Mouse (Mus musculus) adrenal gland, postnatal 14 days (tissue): Measurements from ENCODE around the gene Golt1a. TPM values are rescaled to one million over a fixed set of nuclear protein-coding genes. Genes with fewer than 3 reads are reported as not detected.

Experiments used
- DNase-seq: peaks from one replicate; pipeline ENCODE4 v3.0.0; 2021; ENCODE audit warnings: mixed read lengths
- long read RNA-seq, 2 experiments: library from polyadenylated mRNA; stranded (forward); transcript quantifications; one replicate each; pipeline ENCODE4 v2.0.0; 2021
- total RNA-seq: library from RNA; stranded (reverse); gene quantifications from 2 replicates; pipeline ENCODE4 v1.2.3, GENCODE M21; 2021

The Golt1a gene
- total RNA-seq, result 1.4 and 2.9 TPM in 2 replicates
- long read RNA-seq, experiment 1, partial matches to known transcripts, result 2 of 3 reads
- long read RNA-seq, experiment 1, other reads (novel, unspliced or antisense), result 1 of 3 reads
- long read RNA-seq, experiment 2, partial matches to known transcripts, result 3 of 5 reads
- long read RNA-seq, experiment 2, other reads (novel, unspliced or antisense), result 0 of 5 reads

DNA sequence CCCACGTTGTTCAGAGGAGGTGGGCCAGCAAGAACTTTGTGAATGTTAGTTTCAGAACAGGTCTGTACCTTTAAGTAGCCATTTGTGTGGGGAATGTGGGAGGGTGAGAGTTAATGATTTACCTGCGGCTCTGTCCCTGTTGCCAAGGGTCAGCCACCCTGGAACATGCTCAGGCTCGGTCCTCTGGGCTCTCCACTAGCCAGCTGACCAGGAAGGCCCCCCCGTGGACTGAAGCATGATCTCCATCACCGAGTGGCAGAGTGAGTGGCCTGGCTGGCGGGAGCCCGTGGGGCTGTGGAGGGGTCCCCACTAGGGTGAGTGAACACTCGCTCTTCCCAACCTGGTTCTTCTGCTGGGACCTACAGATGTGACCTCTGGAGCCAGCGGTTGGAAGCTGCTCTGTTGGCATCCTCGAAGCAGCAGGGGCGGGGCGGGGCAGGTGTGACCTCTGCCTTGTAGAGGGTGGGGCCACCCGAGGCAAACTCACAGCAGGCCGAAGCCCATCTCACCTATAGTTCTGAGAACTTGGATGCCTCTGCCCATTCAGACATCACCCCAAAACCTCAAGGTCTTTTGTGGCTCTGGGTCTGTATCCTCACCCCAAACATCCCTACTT lies at the start of gene Golt1a:
Golt1a (plus strand) TSS at position 149 of the 616 bp plus-strand sequence.
- DNase-seq, result no peak

DNA sequence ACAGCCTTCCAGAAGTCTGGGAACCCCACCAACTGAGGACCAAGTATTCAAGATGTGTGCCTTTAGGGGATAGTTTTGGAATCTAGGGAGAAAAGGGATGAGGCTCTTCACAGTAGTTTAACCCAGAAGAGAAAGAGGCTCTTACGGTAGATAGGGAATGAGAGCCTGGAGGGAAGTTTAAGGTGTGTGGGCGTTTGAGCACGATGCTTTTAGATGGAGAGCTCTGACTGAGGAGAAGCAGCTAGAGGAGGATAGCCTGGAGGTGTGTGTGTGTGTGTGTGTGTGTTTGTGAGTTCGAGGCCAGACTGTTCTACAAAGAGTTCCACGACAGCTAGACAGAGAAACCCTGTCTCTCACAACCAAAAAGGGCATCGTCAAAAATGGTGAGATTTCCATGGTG lies 47.0 kb upstream of the Golt1a start:
- no peak for DNase-seq

DNA sequence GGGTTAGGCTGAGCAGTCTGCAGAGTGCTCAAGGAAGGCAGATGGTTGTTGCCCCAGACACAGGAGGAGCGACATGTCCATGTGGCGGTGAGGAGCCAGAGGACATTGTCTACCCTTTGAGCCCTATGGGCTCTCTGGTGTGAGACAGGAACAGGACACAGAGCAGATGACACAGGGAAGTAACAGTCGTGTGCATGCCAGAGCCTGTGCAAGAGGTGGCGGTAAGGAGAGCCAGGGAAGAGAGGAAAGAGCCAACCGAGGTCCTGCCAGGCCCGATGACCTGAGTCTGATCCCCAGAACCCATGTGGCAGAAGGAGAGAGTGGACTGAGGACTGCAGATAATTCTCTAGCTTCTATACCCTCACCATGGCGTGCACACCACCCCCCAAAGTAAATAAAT lies 46.5 kb upstream of the Golt1a start:
- no peak for DNase-seq

DNA sequence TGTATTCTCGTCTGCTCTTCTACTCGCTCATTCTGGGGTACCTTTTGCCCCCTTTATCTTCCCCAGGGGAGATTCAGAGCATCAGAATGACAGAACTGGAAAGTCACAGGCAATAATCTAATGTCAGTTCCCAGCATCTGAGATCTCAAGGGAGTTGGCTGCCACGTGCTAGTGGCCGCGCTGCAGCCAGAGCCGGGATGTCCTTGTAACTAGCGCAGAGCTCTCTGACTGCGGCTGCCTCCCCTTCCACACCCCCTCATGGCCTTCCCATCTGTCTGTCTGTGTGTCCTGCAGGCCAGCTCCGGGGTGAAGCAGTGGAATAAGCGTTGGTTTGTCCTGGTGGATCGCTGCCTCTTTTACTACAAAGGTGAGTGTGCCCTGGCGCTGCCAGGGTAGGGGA lies 45.2 kb upstream of the Golt1a start:
- DNase-seq, result peak; percentile 77

DNA sequence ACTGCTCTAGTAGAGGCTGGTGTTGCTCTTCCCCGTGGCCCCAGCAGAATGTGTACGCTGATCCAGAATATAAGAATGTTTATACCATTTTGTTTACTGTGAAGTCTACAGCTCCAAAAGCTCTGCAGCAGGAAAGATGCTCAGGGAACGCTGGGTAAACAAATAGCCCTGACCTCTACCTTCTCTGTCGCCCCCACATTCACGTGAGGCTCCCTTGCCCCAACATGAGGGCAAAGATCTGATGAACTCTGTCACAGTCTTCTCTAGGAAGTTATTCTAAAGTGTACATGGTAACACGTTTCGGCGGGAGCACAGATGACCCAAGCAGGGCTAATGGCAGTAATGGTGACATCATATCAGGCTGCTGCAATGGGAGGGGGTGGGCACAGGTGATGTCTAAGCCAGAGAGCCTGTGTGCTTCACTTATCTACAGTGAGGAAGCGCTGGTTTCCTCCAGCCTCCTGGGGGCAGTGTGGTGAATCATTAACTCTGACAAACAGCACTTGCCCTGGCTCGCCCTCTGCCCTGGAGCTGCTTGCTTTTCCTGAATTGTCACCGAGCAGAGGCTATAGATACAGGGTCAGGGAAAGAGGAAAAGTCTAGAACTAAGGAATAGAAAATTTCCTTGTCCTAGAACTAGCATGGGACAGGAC lies 44.4 kb upstream of the Golt1a start:
- DNase-seq, result peak; percentile 41

DNA sequence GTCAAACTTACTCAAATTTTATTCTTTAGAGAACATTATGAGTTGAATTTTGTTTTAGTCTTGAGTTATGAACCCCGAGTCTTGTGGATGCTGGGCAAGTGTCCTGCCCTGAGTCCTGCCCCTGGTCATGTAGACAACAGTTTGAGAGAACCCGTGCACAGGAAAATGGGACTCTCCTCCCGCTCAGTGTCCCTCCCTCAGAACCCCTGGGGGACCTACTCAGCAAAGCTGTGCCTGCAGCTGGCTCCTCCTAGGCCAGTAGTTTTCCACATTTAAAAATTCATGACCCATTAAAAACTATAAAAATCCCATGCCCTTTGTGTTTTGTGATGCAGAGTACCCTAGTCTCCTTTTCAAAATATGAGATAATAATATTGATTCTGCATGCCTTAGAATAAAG lies 42.5 kb upstream of the Golt1a start:
- DNase-seq, result no peak

DNA sequence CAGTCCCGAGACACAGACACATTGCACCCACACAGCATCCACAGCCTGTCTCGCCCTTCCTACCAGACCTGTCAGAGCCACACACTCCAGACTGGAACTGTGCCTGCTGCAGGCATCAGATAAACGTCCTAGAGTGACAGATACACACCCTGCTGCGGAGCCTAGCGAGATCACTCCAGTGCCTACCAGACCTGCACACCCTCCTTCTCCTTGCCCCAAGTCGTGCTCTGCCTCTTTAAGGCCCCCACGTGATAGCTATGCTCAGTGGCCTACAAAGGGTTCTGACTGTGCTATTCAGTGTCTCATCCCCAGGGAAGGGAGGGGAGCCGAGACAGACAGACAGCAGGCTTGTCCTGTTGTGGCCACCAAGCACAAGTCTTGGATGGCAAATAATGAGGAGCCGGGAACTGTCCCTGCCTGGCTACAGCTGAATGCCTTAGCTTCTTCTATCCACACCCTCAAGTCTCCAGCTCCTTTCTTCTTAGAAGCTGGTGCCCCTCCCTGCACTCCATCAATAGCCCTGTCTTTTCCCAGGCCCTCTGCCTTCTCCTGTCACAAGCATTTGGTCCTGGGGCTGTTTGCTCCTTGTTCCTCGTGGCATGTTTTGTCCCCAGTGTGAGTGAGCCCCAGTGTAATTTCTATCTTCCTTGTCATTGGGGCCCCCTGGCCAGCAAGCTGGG lies 41.6 kb upstream of the Golt1a start:
- DNase-seq, result peak; percentile 29

DNA sequence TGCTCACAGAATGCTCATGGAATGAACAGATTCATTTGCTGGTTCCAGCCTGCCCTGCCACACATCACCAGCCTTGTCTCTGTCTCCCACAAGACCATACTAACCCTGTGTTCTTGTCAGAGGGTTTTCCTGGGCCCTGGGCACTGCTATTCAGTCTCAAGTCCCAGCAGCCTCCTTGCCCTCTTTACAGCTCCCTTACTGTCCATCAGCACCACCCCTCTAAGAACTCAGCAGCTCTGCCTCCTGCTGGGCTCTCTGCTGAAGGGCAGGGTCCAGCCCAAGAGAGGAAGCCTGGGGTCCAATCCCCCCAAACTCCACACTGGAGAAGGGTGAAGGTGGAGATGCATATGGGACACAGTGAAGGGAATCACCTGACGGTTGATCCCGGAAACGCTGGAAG lies 41.1 kb upstream of the Golt1a start:
- no peak for DNase-seq

DNA sequence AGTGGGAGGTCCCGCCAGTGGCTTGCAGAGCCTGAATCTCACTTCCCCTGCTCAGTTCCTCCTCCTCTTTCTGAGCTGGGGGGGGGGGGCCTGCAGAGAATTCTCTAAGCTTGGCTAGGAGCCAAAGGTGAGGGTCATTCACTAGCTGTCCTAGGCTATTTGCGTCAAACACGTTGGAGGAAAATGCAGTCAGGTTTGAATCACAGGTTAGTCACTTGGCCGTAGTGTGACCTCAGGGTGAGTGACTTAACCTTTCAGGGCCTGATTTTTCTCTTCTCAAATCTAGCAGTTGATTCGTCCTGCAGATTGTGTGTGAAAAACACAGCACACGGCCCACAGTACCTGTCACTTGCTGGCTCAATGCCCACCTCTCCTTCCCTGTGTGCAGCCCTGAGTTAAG lies 39.3 kb upstream of the Golt1a start:
- peak; percentile 46 for DNase-seq

DNA sequence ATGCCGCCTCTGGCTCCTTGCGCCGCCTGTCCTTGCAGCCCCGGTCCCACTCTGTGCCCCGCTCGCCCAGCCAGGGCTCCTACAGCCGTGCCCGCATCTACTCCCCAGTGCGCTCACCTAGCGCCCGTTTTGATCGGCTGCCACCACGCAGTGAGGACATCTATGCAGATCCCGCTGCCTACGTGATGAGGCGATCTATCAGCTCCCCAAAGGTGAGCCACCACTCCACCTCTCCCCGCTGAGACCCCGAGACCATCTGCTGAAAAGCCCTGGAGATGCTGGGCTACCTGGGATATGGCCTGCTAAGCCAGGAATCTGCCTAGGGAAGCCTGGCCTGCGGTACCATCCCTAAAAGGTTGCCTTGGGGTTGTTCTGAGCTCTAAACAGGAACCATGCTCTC lies 35.4 kb upstream of the Golt1a start:
- no peak for DNase-seq

DNA sequence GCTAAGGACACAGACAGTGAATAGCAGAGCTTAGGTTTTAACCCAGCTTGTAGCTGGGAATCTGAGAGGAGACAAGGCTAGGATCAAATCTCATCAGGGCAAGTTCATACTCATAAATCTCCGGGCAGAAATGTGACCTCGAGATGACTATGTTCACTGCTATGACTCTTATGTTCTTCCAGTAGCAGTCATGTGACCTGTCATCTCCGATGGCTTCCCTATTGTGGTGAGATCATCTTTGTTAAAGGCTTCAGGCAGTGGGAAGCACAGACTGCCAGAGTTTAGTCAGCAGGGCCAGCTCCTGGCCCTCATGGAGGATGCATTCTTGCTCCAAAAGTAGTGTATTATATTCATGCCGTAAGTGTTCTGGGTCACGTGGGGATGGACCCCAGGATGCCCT lies 32.6 kb upstream of the Golt1a start:
- no peak for DNase-seq

DNA sequence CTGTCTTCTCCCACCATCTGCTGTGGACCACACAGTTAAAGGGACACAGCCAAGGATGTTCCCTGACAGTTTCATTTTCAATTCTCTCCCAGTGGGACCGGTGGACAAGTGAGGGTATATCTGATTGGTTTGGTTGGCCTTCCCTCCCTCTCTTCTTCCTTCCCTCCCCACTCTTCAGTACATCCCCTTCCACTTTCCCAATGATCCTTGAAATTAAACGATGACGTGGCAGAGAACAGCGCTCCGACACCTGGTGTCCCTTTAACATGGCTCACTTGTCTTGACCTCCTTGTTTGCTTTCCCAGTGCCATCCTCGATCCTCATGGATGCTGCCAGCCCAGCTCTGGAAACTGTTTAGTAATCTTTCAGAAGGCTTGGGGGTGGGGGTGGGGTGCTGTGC lies 31.1 kb upstream of the Golt1a start:
- DNase-seq, result no peak

DNA sequence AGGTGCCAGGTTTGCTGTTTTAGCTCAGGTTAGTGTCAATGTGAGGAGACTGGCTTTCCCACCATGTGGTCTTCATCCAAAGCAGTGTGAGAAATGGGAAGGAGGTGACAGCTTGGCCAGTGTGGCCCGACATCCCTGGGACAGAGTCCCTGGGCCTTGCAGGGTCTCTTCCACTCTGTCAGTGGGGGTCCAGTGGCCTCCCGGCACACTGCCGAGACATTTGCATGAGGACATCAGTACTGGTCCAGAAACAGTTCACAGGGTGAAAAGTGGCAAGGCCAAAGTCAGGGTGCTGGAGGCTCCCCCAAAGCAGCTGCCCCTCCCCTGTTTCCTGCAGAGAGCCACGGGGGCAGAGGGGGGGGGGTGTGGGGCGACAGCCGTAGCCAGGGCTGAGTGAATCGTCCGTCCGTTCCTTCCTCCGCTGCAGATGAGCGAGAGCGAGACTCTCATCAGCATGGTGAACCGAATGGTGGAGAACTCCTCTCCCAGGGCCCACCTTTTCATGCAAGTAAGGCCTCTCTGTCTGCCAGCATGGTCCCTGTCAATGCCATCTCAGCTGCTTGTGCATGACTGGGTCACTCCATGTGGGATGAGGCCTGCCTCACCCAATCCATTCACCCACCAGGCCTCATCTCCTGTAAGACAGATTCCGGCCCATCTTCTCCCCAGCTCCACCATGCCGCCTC lies 30.5 kb upstream of the Golt1a start:
- DNase-seq, result no peak

DNA sequence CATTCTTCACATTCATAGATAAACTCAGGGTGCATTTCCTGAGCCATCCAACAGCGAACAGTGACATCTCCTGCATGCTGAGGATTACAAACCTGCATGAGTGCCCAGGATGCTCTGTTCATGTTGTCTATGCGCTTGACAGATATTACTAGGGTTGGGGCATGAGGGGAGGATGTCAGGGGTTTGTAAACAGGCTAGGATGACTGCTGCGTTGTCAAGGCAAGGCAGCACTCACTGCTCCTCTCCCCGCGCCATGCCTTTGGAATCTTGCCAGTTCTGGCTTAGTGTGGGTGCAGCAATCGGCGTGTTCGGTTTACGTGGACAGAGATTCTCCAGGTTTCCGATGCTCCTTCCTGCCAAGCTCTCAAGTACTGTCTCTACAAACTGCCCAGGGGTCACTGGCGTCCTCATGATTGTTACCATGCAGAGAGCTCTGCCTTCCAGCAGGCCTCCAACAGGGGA lies 29.9 kb upstream of the Golt1a start:
- DNase-seq, result no peak

DNA sequence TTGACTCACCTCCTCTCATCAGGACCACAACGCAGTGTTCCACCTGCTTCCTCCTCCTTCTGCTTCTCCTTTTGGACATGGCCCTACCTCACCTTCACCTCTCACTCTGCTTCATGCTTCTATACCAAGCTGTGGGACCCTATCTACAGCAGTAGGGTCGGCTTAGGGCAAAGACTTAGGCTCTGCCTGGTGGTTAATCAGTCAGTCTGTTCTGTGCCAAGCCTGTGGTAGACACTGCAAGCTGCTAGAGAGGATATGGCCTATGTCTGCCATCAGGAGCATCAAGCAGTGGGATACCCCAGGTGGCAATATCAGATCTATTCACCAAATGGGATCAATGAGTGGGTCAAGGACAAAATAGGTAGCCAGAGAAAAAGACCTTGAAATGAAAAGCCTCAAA lies 29.1 kb upstream of the Golt1a start:
- DNase-seq, result no peak

DNA sequence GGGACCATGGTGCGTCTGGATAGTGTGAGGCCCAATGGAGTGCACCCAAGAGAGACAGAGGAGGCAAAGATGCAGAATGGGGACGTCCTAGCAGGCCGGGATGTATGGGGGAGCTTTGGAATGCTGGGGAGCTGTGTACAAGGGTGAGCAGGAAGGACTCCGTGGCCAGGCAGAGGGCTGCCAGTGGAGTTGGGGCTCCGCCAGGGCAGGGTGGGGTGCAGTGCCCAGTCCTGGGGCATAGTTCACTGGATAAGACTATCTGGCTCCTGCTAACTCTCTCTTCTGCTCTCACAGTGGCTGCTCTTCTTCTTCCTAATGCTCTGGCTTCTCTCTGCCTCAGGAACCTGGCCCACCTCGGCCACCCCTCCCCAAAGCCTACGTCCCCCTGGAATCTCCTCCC lies 23.7 kb upstream of the Golt1a start:
- peak; percentile 27 for DNase-seq

DNA sequence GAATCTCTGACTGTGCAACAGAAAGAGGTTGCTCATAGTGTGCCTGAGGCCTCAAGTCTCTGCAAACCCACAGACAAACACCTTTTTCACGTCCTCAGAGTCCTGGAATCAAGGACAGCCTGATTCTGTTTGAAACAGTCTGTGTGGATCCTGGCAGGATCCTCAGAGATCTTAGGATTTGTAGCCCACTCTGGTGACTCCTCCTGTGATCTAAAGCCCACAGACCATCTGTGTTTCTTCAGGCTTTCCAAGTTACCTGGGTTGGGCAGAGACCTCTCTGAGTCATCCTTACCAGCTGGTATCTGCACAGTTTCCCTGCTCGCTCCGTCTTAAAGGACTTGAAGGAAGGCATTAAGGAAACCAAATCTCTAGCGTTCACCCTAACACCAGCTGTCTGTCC lies 22.5 kb upstream of the Golt1a start:
- DNase-seq, result no peak

DNA sequence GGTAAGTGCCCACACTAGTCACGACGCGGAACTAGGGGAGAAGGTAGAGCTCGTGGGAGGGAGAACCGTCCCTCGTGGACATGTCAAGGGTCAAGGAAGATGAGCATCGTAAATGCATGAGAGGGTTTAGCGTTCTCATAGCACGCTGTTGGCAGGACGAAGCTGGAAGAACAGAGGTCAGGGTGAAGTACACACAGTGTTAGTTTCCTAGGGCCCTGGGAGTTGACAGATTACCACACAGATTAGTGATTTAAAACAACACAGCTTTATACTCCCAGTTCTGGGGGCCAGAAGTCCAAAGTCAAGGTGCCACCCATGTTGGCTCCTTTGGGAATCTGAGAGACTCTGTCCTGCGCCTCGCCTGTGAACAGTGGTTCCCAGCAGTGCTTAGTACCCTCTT lies 21.7 kb upstream of the Golt1a start:
- no peak for DNase-seq

DNA sequence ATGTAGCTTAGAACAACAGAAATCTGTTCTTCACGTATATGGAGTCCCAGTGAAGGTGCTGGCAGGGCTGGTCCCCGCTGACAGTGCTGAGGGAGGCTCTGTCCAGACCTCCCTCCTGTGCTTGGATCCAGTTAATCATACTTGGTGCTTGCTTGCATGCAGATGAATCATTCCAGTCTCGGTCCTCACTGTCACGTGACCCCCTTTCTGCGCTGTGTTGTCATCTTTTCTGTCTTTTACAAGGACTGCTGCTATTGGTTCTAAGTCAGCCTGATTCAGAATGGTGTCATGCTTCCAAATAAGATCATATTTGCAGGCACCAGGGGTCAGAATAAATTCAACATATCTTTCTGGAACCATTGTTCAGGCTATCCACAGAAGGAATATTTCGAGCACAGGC lies 17.7 kb upstream of the Golt1a start:
- peak; percentile 40 for DNase-seq

DNA sequence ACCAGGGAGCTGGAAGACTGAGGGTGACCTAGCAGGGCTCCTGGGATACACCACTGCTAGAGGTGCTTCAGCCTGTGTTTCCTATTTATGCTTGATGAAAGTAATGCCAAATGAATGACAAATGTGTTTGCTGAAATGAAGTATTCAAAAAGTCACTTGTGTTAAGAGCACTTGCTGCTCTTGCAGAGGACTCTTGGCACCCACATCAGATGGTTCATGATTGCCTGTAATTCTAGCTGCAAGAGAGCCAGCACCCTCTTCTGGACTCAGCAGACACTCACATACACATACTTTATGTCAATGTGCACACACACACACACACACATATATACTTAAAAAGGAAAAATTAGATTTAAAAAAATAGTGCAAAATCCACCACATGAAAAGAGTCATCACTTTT lies 17.0 kb upstream of the Golt1a start:
- no peak for DNase-seq

DNA sequence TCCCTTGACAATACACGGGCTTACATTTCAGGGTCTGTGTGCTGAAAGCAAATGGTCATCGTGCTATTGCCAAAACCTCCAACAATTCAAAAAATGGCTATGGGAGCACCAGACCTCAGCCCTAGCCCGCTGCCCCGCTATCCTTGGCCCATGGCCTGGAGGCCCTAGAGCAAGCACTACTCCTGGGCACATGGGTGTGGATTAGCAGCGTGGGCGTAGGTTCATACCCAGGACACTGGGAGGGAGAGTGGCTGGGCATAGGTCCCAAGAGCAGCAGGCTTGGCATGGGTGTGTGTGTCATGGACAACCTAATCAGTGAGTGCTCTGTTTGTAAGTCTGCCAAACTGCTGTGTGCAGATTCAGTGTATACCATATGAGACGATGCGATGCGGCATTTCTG lies 13.2 kb upstream of the Golt1a start:
- peak; percentile 40 for DNase-seq

DNA sequence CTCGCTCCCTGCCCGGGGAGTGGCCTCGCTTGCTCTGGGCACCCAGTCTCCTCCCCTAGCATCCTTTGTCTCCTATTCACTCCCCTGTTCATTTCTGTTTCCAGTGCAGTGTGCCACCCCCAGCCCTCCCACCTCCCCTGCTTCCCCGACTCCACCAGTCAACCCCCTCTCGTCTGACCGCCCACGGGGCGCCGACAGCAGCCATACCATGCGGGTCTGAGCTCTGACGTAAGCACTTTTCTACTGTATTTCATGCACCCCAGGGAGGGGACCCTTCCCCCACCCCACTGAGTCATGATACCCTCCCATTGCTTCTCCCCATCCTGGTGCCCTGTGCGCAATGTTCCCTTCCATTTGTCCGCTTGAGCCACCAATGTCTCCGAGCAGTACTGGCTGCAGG lies 10.8 kb upstream of the Golt1a start:
- DNase-seq, result no peak

DNA sequence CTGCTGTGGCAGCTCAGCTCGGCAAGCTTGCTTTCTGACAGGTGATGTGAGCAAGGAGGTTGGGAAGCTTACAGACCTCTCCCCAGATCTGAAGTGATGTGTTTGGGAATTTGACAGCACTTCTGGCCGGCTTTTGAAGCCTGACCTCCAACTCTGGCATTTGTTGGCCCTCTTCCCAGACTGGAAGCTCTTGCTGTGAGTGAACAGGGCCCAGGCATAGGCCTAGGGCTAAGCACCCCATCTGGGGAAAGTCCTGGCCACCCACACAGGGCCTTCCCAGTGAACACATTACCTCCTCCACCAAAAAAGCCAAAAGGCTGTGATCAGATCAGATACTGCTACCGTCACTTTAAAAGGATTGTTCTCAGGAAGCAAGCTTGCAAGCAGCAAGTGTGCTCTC lies 7.1 kb upstream of the Golt1a start:
- peak; percentile 89 for DNase-seq
